Mouse (Mus musculus): ENCODE measurements at regions not wholly inside any gene's neighbourhood (a gene's known extent, or its start where the extent isn't known, plus 50 kb on each side); places are given as distances from the start of the nearest gene placed in this dataset.

- no peak for TF ChIP-seq CTCF (IDR thresholded peaks at IDR 0.05; ENCODE audit: borderline replicate concordance, insufficient read depth, low read length)
- no peak for TF ChIP-seq POLR2A (IDR thresholded peaks at IDR 0.05; ENCODE audit: low read depth, low read length)
Measured at GRCm38 (mm10) chr7:115014253-115014998, 270.9 kb downstream of the Insc start.
